Mouse (Mus musculus) neural tube, embryonic 12.5 days (tissue): ENCODE results near the gene Dock6. TPM values are rescaled to one million over a fixed set of nuclear protein-coding genes. Genes with fewer than 3 reads are reported as not detected.
"Not testable (repeated sequence)": the region's sequence is repeated elsewhere in the genome, so short reads cannot be mapped to it uniquely, and the experiment has no call there.

Experiments used
- ATAC-seq: fragments of 200-750 bp; cut with Nextera tagmentation; 2 replicates; pipeline ENCODE4 v1.8.0; 2017; ENCODE audit warnings: low read depth, mild to moderate bottlenecking, moderate TSS enrichment, moderate library complexity; ENCODE audit not compliant: low FRiP score
- H3K27ac ChIP-seq: fragments of 300-500 bp; sonication (generic); 2 replicates; pipeline ENCODE4 v1.5.1; 2016
- H3K27me3 ChIP-seq: fragments of 300-500 bp; sonication (generic); replicated peaks from 2 replicates; pipeline ENCODE4 v1.6.1; 2016; ENCODE audit warnings: mild to moderate bottlenecking
- H3K36me3 ChIP-seq: fragments of 300-500 bp; sonication (generic); 2 replicates; pipeline ENCODE4 v1.6.1; 2016; ENCODE audit warnings: mild to moderate bottlenecking
- H3K4me1 ChIP-seq: fragments of 300-500 bp; sonication (generic); 2 replicates; pipeline ENCODE4 v1.6.1; 2016
- H3K4me2 ChIP-seq: fragments of 300-500 bp; sonication (generic); replicated peaks from 2 replicates; pipeline ENCODE4 v1.6.1; 2016; ENCODE audit warnings: mild to moderate bottlenecking
- H3K4me3 ChIP-seq: fragments of 300-500 bp; sonication (generic); 2 replicates; pipeline ENCODE4 v1.5.1; 2016
- H3K9ac ChIP-seq: fragments of 300-500 bp; sonication (generic); 2 replicates; pipeline ENCODE4 v1.6.1; 2016; ENCODE audit warnings: mild to moderate bottlenecking
- H3K9me3 ChIP-seq: fragments of 300-500 bp; sonication (generic); 2 replicates; pipeline ENCODE4 v1.6.1; 2016; ENCODE audit warnings: mild to moderate bottlenecking
- WGBS: fragments of 180-500 bp; shearing (Covaris S2); methylation state at CpG from one replicate; pipeline ENCODE4 v1.1.7; 2016; 5-methylcytosine and 5-hydroxymethylcytosine counted together
- polyA plus RNA-seq: library from polyadenylated mRNA; unstranded; fragments of >200 nt; fragmentation: Nextera tagmentation; extraction: Ambion mirVana; gene quantifications from 2 replicates; pipeline ENCODE4 v1.2.1, GENCODE M21; 2016

The Dock6 gene
- polyA plus RNA-seq, 1 experiment from 2014 or later: 26.2 TPM

GRCm38 (mm10) chr9:21788234-21788633 lies 64.2 kb downstream of the Dock6 start:
- no peak for ATAC-seq

DNA sequence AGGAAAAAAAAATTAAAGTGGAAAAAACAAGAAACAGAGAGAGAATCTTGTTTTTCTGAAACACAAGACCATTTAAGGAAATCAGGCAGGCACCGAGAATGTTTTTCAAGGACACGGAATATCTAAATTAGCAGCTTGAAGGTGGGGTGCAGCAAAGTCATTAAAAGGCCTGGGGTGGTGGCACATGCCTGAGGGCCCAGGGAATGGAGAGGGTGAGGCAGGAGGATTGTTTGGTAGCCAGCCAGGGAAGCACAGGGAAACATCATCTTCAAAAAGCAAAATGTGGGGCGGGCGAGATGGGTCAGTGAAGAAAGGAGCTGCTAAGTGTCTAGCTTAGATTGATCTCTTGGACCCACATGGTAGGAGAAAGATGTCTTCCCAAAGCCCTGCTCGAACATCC lies 64.8 kb downstream of the Dock6 start:
- Histone ChIP-seq H3K27me3 (no peaks in the 10 kb centered on the region), H3K4me3 (no peak overlapping the region), H3K27ac (no peak overlapping the region), H3K4me2 (no peak overlapping the region), H3K9ac (no peak overlapping the region), H3K9me3 (no peaks in the 10 kb centered on the region), H3K4me1 (0 out of 2 replicates have a peak, but pooled peaks cover 3% of the 10 kb centered on the region), H3K36me3 (no peaks in the 10 kb centered on the region)
- 85% methylated on average over 5 of the region's 5 CpGs for WGBS
- no peak for ATAC-seq

More at GRCm38 (mm10) chr9:21788234-21788633, 64.2 kb downstream of the Dock6 start:
- WGBS: 76% methylated on average over 9 of the region's 9 CpGs
- Histone ChIP-seq H3K27ac (no peak overlapping the region), H3K4me3 (no peak overlapping the region), H3K4me2 (no peak overlapping the region), H3K4me1 (0 out of 2 replicates have a peak, but pooled peaks cover 3% of the 10 kb centered on the region), H3K36me3 (no peaks in the 10 kb centered on the region), H3K27me3 (no peaks in the 10 kb centered on the region), H3K9ac (no peak overlapping the region), H3K9me3 (no peaks in the 10 kb centered on the region)

DNA sequence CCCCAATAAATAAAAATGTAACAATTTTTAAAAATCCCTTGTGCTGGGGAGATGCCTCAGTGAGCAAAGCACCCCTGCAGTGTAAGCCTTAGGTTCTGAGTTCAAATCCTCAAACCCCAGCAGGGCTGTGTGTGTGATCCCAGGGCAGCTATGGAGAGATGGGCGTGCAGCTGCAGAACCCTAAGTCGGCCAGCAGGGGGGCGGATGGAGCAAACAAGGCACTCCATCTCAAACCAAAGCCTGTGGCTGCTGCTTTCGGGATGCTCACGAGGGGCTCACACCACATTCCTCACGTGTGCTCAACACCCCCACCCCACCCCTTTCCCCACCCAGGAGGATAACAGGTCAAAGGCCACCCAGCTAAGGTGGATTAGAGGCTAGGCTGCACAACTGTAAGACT lies 65.5 kb downstream of the Dock6 start:
- no peaks in the 10 kb centered on the region for H3K9me3 ChIP-seq
- H3K4me1 ChIP-seq: 0 out of 2 replicates have a peak, but pooled peaks cover 3% of the 10 kb centered on the region
- no peaks in the 10 kb centered on the region for H3K27me3 ChIP-seq
- H3K36me3 ChIP-seq: no peaks in the 10 kb centered on the region
- WGBS: 8% methylated on average over 6 of the region's 6 CpGs
- H3K9ac ChIP-seq: no peak overlapping the region
- ATAC-seq: peak; percentile 63; the same call in 1 of the 2 replicates
- peak overlapping the region; percentile 26 for H3K4me2 ChIP-seq
- H3K27ac ChIP-seq: no peak overlapping the region
- H3K4me3 ChIP-seq: no peak overlapping the region

GRCm38 (mm10) chr9:21786309-21786708 lies 66.1 kb downstream of the Dock6 start:
- H3K4me2 ChIP-seq, H3K9ac ChIP-seq, H3K9me3 ChIP-seq, H3K27ac ChIP-seq, H3K36me3 ChIP-seq, H3K4me1 ChIP-seq, H3K4me3 ChIP-seq, ATAC-seq, H3K27me3 ChIP-seq: not testable (repeated sequence)
- WGBS: 73% methylated on average over 2 of the region's 2 CpGs

GRCm38 (mm10) chr9:21784517-21785307 lies 67.7 kb downstream of the Dock6 start:
- ATAC-seq: no peak
- Histone ChIP-seq H3K9me3 (no peaks in the 10 kb centered on the region), H3K4me1 (0 out of 2 replicates have a peak, but pooled peaks cover 3% of the 10 kb centered on the region), H3K27ac (no peak overlapping the region), H3K4me2 (no peak overlapping the region), H3K27me3 (no peaks in the 10 kb centered on the region), H3K36me3 (no peaks in the 10 kb centered on the region; the same call in none of the 2 replicates), H3K9ac (no peak overlapping the region), H3K4me3 (no peak overlapping the region)
- WGBS: 90% methylated on average over 7 of the region's 7 CpGs

DNA sequence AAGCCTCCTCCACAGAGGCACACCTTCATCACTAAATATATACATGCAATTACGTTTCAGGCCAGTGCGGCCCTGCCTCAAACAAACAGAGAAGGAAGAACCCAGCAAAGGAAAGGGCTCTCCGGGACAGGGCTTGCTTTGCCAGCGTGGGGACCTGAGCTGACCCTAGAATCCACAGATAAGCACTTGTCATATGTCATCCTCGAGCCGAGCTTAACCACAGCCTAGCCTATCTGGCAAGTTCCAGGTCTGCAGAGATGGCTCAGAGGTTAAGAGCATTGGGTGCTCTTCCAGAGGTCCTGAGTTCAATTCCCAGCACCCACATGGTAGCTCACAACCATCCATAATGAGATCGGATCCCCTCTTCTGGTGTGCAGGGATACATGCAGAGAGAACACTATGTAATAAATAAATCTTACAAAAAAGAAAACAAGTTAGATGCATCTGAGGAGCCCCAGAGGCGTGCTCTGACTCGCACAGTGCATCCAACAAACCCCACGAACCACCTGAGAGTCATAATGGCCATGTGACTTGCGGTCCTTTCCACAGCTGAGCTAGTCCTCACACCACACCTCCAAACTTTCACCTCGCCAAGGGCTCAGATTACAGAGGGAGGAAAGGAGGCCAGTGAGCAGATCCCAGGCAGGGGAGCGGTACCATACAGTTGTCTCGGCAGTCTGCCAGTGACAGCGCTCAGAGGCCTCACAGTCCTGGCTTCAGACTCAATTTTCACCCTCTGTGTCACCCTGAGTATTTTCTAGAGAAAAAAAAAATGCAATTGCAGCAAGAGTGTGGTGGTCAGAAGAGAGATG lies 70.6 kb downstream of the Dock6 start:
- Histone ChIP-seq H3K4me1 (no peaks in the 10 kb centered on the region), H3K9me3 (no peaks in the 10 kb centered on the region), H3K4me3 (no peak overlapping the region), H3K9ac (no peak overlapping the region), H3K4me2 (no peak overlapping the region), H3K27me3 (no peaks in the 10 kb centered on the region), H3K27ac (no peak overlapping the region), H3K36me3 (peaks cover 6% of the 10 kb centered on the region)
- 83% methylated on average over 15 of the region's 15 CpGs for WGBS
- ATAC-seq: no peak

GRCm38 (mm10) chr9:21777726-21778125 lies 74.7 kb downstream of the Dock6 start:
- Histone ChIP-seq H3K9ac (no peak overlapping the region), H3K27ac (no peak overlapping the region), H3K27me3 (no peaks in the 10 kb centered on the region), H3K4me1 (no peaks in the 10 kb centered on the region), H3K9me3 (no peaks in the 10 kb centered on the region), H3K4me3 (no peak overlapping the region), H3K4me2 (no peak overlapping the region), H3K36me3 (peaks cover 19% of the 10 kb centered on the region)
- no peak for ATAC-seq
- 84% methylated on average over 3 of the region's 3 CpGs for WGBS

DNA sequence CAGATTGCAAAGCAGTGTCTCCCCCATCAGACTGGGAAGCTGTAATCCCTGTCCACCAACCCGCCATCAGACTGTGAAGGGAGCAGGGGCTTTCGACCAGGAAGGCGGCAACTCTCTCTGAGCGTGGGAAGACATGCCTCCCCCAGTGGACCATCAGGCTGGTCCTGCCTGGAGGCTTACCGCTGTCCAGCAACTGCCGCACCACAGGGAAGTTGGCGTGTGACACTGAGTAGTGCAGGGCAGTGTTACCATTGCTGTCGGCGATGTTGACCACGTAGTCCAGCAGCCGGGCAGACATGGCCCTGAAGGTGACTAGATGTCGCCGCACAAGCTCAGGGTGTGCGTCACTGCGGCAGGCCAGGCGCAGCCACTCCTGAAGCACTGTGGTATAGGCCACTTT lies 78.1 kb downstream of the Dock6 start:
- 92% methylated on average over 16 of the region's 16 CpGs for WGBS
- H3K4me2 ChIP-seq: no peak overlapping the region
- no peaks in the 10 kb centered on the region for H3K9me3 ChIP-seq
- no peaks in the 10 kb centered on the region for H3K27me3 ChIP-seq
- H3K36me3 ChIP-seq: peaks cover 24% of the 10 kb centered on the region
- H3K4me1 ChIP-seq: no peaks in the 10 kb centered on the region
- no peak overlapping the region for H3K9ac ChIP-seq
- no peak overlapping the region for H3K4me3 ChIP-seq
- ATAC-seq: no peak
- no peak overlapping the region for H3K27ac ChIP-seq

GRCm38 (mm10) chr9:21773396-21773795 lies 79.0 kb downstream of the Dock6 start:
- not testable (repeated sequence) for ATAC-seq, H3K4me2 ChIP-seq, H3K27me3 ChIP-seq, H3K27ac ChIP-seq, H3K4me3 ChIP-seq, H3K4me1 ChIP-seq, H3K9ac ChIP-seq, H3K9me3 ChIP-seq
- WGBS: 85% methylated on average over 5 of the region's 5 CpGs
- H3K36me3 ChIP-seq: peaks cover 24% of the 10 kb centered on the region

GRCm38 (mm10) chr9:21769558-21770183 lies 82.8 kb downstream of the Dock6 start:
- H3K4me3 ChIP-seq: no peak overlapping the region
- H3K36me3 ChIP-seq: peaks cover 11% of the 10 kb centered on the region
- H3K4me1 ChIP-seq: peaks cover 9% of the 10 kb centered on the region; the same call in 1 of the 2 replicates
- no peak overlapping the region for H3K27ac ChIP-seq
- WGBS: 75% methylated on average over 26 of the region's 26 CpGs
- no peak overlapping the region for H3K9ac ChIP-seq
- no peak for ATAC-seq
- no peaks in the 10 kb centered on the region for H3K9me3 ChIP-seq
- H3K27me3 ChIP-seq: no peaks in the 10 kb centered on the region
- no peak overlapping the region for H3K4me2 ChIP-seq

DNA sequence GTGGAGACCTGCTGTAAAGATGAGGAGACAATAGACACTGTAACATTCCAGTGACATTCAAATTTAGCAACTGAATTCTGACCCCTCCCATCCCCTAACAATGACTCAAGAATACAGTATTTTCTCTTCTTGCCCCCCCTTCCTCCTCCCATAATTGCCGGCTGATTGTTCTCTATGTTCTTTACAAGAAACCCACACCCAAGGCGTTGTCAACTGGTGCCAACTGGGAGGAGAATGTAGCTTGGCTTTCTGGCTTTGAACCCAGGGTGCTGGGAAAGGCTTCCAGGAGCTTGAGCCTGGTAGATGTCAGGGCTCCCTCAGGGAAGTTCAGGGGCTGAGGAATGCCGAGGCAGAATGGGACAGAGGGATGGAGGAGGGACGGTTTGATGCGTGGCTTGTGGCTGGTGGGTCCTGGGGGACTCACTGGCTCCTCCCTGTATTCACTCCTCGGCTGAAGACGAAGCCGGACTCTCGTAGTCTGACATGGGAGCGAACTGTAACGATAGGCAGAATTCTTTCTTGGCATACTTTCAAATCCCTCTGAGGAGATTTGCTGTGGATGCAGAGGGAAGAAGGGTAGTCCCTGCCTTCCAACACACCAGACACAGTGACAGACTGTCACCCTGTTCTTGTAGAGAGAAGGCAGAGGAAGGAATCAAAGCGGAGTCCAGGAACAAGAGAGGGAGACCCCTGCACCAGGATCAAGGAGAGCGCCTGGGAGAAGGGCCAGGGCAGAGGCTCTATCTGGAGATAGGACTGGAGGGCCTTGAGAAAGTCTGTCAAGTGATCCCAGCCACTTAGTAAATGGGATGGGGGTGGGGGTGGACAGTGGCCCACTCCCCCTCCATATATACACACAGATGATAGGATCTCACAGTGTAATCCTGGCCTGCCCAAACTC lies 83.7 kb downstream of the Dock6 start:
- 48% methylated on average over 13 of the region's 13 CpGs for WGBS

More for the DNA sequence above, 83.7 kb downstream of the Dock6 start:
- Histone ChIP-seq H3K36me3 (peaks cover 6% of the 10 kb centered on the region; the same call in 1 of the 2 replicates), H3K9me3 (no peaks in the 10 kb centered on the region), H3K4me3 (no peak overlapping the region), H3K9ac (no peak overlapping the region), H3K27me3 (no peaks in the 10 kb centered on the region), H3K4me1 (peaks cover 9% of the 10 kb centered on the region; the same call in 1 of the 2 replicates), H3K27ac (no peak overlapping the region), H3K4me2 (no peak overlapping the region)
- ATAC-seq: no peak
